ENCODE assay signal across 8 mouse cellular contexts in the genomic region with DNA sequence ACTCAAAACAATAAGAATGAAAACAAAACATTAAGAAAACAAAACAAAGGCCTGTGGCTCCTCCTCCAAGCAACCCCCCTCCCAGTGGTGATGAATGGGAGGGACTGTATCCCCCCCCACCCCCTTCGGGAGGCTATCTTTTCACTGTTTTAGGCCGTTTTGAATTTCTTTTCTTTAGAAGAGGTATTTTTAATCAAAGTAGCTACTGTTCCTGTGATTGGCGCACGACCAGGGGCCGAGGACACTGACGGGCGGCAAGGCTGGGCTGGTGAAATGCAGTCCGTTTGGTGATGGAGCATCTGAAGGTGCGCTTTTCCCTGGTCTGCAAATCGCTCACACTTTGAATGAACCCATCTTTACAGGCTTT. TPM values are rescaled to one million over a fixed set of nuclear protein-coding genes. Genes with fewer than 3 reads are reported as not detected.
DNase-seq lines count a peak whose midpoint lies in the region; ATAC-seq and TF ChIP-seq lines count a peak whose summit lies in the region.

Gene Lancl2 (plus strand): TSS at position 165 of the 367 bp plus-strand sequence.

- TF ChIP-seq CTCF in bone marrow macrophage, adult 2 months (IDR thresholded peaks at IDR 0.05; ENCODE audit: low read depth, low read length), result no peak
- no peak for TF ChIP-seq CTCF in heart, postnatal 0 days (IDR thresholded peaks at IDR 0.05; ENCODE audit: low read depth)

- H3K9me3 ChIP-seq in forebrain, embryonic 12.5 days, result no peaks in the 10 kb centered on the region
- H3K9me3 ChIP-seq in heart, postnatal 0 days (replicated peaks; ENCODE audit: control insufficient read depth, low read length), result no peaks in the 10 kb centered on the region
- no peaks in the 10 kb centered on the region for H3K9me3 ChIP-seq in stomach, embryonic 15.5 days

- TF ChIP-seq POLR2A in bone marrow macrophage, adult 2 months (IDR thresholded peaks at IDR 0.05; ENCODE audit: borderline replicate concordance, low read depth, low read length), result no peak

- H3K27me3 ChIP-seq in forebrain, embryonic 12.5 days, result no peaks in the 10 kb centered on the region
- no peaks in the 10 kb centered on the region for H3K27me3 ChIP-seq in heart, postnatal 0 days (ENCODE audit: control insufficient read depth, insufficient read depth, low read length)
- no peaks in the 10 kb centered on the region for H3K27me3 ChIP-seq in stomach, embryonic 15.5 days (replicated peaks)

- 0% methylated on average over 10 of the region's 10 CpGs for WGBS in forebrain, embryonic 12.5 days
- under 1% methylated on average over 10 of the region's 10 CpGs for WGBS in heart, postnatal 0 days
- under 1% methylated on average over 10 of the region's 10 CpGs for whole genome bisulfite sequencing in stomach, embryonic 15.5 days

- H3K4me3 ChIP-seq in bone marrow macrophage, adult 2 months (ENCODE audit: insufficient read depth, low read length), result peak within 1 kb of the TSS; percentile 88
- H3K4me3 ChIP-seq in forebrain, embryonic 12.5 days (replicated peaks), result peak within 1 kb of the TSS; percentile 78
- peak within 1 kb of the TSS; percentile 91 for H3K4me3 ChIP-seq in heart, postnatal 0 days (ENCODE audit: low read depth, low read length)
- H3K4me3 ChIP-seq in stomach, embryonic 15.5 days (replicated peaks), result peak within 1 kb of the TSS; percentile 83

- peak within 1 kb of the TSS; percentile 64 for H3K4me2 ChIP-seq in forebrain, embryonic 12.5 days
- H3K4me2 ChIP-seq in heart, postnatal 0 days (ENCODE audit: low read depth, low read length), result peak within 1 kb of the TSS; percentile 79
- peak within 1 kb of the TSS; percentile 69 for H3K4me2 ChIP-seq in stomach, embryonic 15.5 days

- peak; percentile 47 for ATAC-seq in forebrain, embryonic 12.5 days (ENCODE audit: low FRiP score)
- 0 out of 2 replicates have a peak, but pooled peaks have one; percentile 1 for ATAC-seq in heart, postnatal 0 days (ENCODE audit: insufficient read depth, low read depth)
- peak; percentile 1; the same call in 1 of the 2 replicates for ATAC-seq in stomach, embryonic 15.5 days (ENCODE audit: insufficient read depth, low FRiP score, low read depth)

- peak in 1 of 2 experiments; percentile 51 for DNase-seq in left cerebral cortex, adult 18-20 months (ENCODE audit: low spot score in 2 of 2)
- DNase-seq in left cerebral cortex, adult 11 months (ENCODE audit: low spot score), result no peak
- DNase-seq in heart, postnatal 0 days (ENCODE audit: low spot score), result no peak
- peak; percentile 29 for DNase-seq in layer of hippocampus, adult 9-10 months (ENCODE audit: low spot score)
- DNase-seq in lung, postnatal 14 days, result peak; percentile 30

- no peaks in the 10 kb centered on the region for H3K36me3 ChIP-seq in forebrain, embryonic 12.5 days (replicated peaks)
- H3K36me3 ChIP-seq in heart, postnatal 0 days (replicated peaks; ENCODE audit: control insufficient read depth, insufficient read depth, low read length), result no peaks in the 10 kb centered on the region
- H3K36me3 ChIP-seq in stomach, embryonic 15.5 days, result no peaks in the 10 kb centered on the region

- peak within 1 kb of the TSS; percentile 89 for H3K27ac ChIP-seq in bone marrow macrophage, adult 2 months (ENCODE audit: insufficient read depth, low read depth, low read length)
- H3K27ac ChIP-seq in forebrain, embryonic 12.5 days, result peak within 1 kb of the TSS; percentile 98
- H3K27ac ChIP-seq in heart, postnatal 0 days (ENCODE audit: low read depth), result peak within 1 kb of the TSS; percentile 94
- peak within 1 kb of the TSS; percentile 97 for H3K27ac ChIP-seq in stomach, embryonic 15.5 days

- H3K4me1 ChIP-seq in bone marrow macrophage, adult 2 months (ENCODE audit: control insufficient read depth, insufficient read depth, low read length), result peaks cover 7% of the 10 kb centered on the region
- H3K4me1 ChIP-seq in forebrain, embryonic 12.5 days, result peaks cover 21% of the 10 kb centered on the region
- peaks cover 10% of the 10 kb centered on the region; the same call in 1 of the 2 replicates for H3K4me1 ChIP-seq in heart, postnatal 0 days (ENCODE audit: control insufficient read depth, insufficient read depth)
- H3K4me1 ChIP-seq in stomach, embryonic 15.5 days, result peaks cover 4% of the 10 kb centered on the region; the same call in 1 of the 2 replicates

- no peak for TF ChIP-seq EP300 in heart, postnatal 0 days (IDR thresholded peaks at IDR 0.05; ENCODE audit: low read depth)

- peak within 1 kb of the TSS; percentile 84 for H3K9ac ChIP-seq in forebrain, embryonic 12.5 days
- H3K9ac ChIP-seq in heart, postnatal 0 days (replicated peaks; ENCODE audit: low read depth, low read length), result peak within 1 kb of the TSS; percentile 88
- peak within 1 kb of the TSS; percentile 90 for H3K9ac ChIP-seq in stomach, embryonic 15.5 days

RNA-seq across cellular contexts. Expression of gene Lancl2, which starts in this region (rescaled TPM):
- 100 to 1,000 TPM; 104 to 111 TPM for total RNA-seq in left cerebral cortex, adult 18-20 months (2021)
- polyA plus RNA-seq in bone marrow macrophage, adult 2 months (2012; ENCODE audit: insufficient read depth, insufficient read length, missing spikeins), result 13.8 and 15.8 TPM in 2 replicates
- 59.9 and 60.5 TPM in 2 replicates for polyA plus RNA-seq in forebrain, embryonic 12.5 days (2016; fragmentation: Nextera tagmentation; extraction: Ambion mirVana)
- 15.0 and 26.9 TPM in 2 replicates for total RNA-seq in heart, postnatal 0 days (2014; rRNA removed; ENCODE audit: low replicate concordance)
- polyA plus RNA-seq in heart, postnatal 0 days (2015; fragmentation: Nextera tagmentation; extraction: Ambion mirVana), result 10.7 and 12.1 TPM in 2 replicates
- polyA plus RNA-seq in stomach, embryonic 15.5 days (2015; fragmentation: Nextera tagmentation; extraction: Ambion mirVana), result 19.5 and 21.6 TPM in 2 replicates

Comparison
In these comparisons a context has a peak if more than half of its experiments do, and no peak if none do; other contexts are left out.
1. DNase-seq: peak in layer of hippocampus, adult 9-10 months (single experiment) and lung, postnatal 14 days (single experiment); none in left cerebral cortex, adult 11 months (single experiment) and heart, postnatal 0 days (single experiment).
2. Peak in every context shown above with its lines, with median percentiles within 50 percentile points of each other: H3K27ac ChIP-seq, H3K4me3 ChIP-seq, ATAC-seq, H3K4me2 ChIP-seq and H3K9ac ChIP-seq.